Mouse (Mus musculus) cortical plate, adult 2 months (tissue): ENCODE data around the gene Itga6.

Experiments
- CTCF ChIP-seq: fragments of 200-500 bp; IDR thresholded peaks from 2 replicates; pipeline ENCODE4 v1.5.1; 2011; ENCODE audit warnings: mild to moderate bottlenecking, control low read depth, low read length; ENCODE audit not compliant: insufficient read depth; ENCODE audit errors: extremely low read depth
- POLR2A ChIP-seq: fragments of 200-500 bp; IDR thresholded peaks from 2 replicates; pipeline ENCODE4 v1.6.1; 2011; ENCODE audit warnings: mild to moderate bottlenecking, low read length, control low read depth; ENCODE audit not compliant: insufficient read depth; ENCODE audit errors: extremely low read depth

DNA sequence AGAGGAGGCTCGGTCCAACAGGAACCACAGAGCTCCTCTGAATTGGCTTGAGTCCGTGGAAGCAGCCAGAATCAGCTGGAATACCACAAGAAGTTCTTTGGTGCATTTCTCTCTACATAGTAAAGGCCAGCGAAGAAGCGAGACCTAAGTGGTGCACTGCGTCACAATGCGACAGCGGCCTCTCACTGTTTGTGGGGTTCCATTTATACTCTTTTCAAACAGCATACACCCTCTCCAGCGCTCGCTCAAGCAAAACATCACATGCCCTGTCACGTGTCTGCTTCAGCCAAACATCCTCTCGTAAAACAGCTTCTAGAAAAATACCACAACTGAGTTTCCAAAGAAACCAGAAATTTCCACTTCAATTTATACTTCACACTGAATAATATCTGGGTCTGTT, 64.6 kb downstream of the Itga6 start:
- TF ChIP-seq CTCF = no peak
- no peak for TF ChIP-seq POLR2A
